Mouse (Mus musculus) kidney, postnatal 36 days (tissue): ENCODE data around the gene Pde4d.

Source experiments
- DNase-seq, 2 experiments: peaks; one replicate each; pipeline ENCODE4 v3.0.0; 2021 to 2022; ENCODE audit warnings: mixed read lengths in 2 of 2

The Pde4d gene

DNA sequence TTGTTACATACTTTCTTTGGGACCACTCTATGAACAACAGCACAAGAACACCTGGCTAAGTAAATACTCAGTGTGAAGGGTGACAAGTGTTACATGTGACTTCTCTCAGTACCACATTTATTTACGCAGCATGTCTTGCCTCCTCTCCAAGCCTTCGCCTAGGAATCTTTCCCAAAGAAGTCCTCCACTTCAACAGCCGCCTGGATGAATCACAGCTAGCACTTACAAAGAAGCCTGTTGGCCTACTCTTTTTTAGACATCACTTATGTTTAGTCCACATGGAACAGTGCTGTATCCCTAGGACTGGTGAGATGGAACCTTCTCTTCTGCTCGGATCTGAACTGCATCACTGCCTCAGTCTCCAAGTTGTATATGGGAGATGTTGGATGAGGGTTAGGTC, 741.4 kb downstream of the Pde4d start:
- DNase-seq: no peak

DNA sequence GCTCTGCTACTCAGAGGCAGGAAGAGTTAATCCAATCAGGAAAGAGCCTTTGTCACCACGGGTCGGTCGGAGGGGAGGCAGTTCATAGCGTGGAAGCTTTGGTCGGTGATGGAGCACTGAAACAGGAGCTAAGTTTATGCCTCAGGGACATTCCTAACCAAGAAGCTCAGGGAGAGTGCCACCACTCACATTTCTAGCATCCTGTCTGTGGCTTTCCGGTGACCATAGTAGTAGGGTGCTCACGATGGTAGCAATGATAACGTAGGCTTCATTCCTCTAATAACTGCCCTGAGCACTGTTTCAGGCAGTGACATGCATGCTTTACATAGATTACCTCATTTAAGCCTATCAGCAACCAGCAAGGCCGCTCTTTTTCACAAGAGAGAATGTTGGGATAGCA, 755.8 kb downstream of the Pde4d start:
- no peak for DNase-seq

GRCm38 (mm10) chr13:109208607-109209006, 758.9 kb downstream of the Pde4d start:
- no peak for DNase-seq

DNA sequence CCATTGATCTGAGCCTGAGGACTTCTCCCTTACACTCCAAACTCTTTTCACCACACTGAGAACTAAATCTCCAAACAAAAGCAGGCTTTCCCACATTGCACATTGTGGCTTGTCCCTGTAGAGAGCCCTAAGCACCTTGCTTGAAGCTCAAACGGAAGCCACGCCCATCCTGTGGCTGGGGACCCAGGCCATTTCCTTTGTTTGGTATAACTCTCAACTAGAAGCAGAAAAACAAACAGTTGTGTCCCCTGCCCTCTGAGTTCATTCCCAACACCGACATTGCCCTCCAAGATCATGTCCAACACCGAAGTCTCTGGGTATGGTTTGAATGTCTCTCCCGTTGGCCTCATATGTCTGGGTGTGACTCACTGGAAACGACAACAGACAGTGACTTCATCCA, 759.7 kb downstream of the Pde4d start:
- peak in 1 of 2 experiments; percentile 34 for DNase-seq

- DNase-seq: peak; percentile 64 to 92
Measured at GRCm38 (mm10) chr13:109210403-109210802, 760.7 kb downstream of the Pde4d start.

DNA sequence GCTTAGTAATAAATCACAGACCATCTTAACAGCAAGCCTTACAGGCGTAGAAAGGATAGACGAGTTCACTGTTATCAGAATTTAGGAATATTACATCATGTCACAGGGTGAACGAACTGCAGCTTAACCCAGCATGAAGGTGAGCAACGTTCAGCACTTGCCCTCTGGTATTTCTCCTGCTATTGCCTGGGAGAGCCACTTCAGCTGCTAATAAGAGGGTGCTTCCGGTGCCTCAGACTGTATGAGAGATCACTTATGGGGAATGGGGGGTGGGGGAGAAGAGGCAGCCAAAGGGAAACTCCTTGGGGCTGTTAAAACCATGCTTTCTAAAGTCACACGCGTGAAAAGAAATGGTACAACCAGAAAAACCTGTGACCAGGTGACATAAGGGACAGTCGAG, 761.7 kb downstream of the Pde4d start:
- DNase-seq: no peak

DNA sequence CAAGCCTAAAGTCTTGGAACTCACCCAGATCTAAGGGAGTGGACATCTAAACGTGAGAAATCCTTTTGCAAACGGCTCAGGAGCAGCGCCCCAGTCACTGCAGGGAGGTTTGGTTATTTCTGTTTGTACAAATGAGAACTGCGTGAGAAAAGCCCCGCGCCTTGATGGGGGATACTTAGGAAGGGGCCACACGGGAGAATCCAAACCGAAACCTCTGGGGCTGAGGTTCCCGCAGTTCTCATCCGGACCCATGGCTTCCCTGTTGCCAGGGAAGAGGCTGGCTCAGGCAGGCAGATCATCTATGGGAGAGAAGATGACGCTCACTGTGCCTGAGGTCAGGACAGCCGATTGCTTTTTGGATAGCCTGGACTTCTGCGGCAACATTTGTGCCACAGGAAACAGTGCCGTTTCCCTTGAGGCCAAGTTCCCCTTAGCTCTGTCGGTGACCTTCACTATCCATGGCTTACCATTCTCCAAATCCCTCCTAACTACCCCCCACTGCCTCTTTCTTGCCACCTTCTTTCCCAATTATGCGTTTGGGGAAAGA, 762.3 kb downstream of the Pde4d start:
- peak in 1 of 2 experiments; percentile 8 for DNase-seq

DNA sequence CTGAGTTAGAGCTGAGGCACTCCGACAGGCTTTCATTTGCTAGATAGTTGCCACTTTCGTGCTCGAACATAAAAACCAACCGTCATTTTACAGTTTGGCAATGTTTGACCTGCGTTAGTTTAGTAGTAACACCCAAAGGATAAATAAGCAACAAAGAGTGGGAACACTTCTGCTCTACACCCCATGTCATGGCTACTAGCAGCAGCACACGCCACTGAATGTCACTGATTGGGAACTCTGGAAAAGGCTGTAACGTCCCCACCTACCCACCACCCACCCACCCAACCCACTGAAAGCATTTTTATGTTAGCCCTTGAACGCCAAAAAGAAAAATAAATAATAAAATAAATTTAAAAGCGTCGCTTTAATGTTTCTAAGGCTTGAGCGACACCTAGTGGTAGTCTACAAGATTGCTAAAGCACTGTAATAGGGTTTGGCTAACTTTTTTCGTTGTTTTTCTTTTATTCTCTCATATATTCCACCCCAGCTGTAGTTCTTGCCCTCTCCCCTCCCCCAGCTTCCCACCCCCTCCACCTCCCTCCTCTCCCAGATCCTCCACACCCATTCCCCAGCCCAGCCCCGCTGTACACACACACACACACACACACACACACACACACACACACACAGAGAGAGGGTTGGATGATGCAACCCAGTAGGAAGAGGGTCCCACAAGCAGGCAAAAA, 763.2 kb downstream of the Pde4d start:
- peak in 1 of 2 experiments; percentile 41 for DNase-seq

GRCm38 (mm10) chr13:109219019-109219725, 769.4 kb downstream of the Pde4d start:
- DNase-seq: no peak

DNA sequence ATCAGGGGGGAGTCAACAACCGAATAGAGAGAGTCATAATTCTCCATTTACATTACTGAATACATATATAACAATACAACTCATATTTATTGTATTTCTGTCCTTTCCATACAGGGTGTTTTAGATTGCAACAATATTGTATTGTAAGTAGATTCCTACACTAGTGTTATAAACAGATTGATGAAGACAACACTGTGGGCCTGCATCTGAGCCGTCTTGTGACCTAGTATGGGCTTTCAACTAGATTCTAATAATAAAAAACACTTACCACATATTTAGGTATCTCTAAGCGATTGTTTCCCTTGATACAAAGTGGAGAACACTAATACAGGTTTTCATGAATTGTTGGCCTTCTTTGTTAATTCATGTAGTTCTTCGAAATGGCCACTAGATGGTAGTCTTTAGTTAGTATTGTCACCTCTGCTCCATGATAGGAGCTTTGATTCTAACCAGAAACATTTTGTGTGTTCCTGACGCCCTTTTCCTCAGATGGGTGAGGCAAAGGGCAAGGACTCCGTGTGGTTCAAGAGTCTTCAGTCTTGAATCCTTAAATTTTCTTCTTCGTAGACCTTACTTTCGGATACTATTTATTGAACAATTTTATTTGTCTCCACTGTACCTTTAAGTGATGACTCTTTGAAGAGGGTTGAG, 779.3 kb downstream of the Pde4d start:
- DNase-seq: peak; percentile 20 to 37

- peak in 1 of 2 experiments; percentile 14 for DNase-seq
Measured at GRCm38 (mm10) chr13:109229618-109230334, 780.0 kb downstream of the Pde4d start.

DNA sequence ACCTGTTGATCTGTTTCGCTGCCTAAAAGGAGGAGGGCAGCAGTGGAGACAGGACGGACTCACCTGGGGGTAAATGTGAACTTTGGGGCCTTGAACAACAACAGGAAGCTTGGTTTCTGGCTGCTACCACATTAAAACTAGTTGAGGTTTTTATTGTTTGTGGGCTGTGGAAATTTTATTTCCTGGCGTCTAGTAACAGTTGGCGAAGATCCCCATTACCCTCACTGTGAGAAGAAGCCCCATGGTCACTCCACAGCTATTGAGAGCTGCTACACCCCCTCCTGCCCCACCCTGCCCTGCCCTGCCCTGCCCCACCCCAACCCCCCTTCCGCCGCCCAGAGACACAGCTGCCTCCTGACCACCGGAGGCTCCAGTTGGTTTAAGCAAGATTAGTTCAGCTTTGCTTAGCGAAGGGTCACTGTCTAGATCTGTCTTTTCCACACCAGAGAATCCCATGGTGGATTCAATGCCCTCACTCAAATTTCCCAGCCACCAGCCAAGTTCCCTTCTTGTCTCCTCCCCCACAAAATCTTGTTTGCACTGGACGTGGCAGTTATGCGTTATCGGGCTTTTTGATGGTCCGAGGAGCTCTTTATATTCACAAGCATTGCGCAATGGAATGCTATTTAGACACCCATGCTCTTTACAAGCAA, 780.7 kb downstream of the Pde4d start:
- no peak for DNase-seq

DNA sequence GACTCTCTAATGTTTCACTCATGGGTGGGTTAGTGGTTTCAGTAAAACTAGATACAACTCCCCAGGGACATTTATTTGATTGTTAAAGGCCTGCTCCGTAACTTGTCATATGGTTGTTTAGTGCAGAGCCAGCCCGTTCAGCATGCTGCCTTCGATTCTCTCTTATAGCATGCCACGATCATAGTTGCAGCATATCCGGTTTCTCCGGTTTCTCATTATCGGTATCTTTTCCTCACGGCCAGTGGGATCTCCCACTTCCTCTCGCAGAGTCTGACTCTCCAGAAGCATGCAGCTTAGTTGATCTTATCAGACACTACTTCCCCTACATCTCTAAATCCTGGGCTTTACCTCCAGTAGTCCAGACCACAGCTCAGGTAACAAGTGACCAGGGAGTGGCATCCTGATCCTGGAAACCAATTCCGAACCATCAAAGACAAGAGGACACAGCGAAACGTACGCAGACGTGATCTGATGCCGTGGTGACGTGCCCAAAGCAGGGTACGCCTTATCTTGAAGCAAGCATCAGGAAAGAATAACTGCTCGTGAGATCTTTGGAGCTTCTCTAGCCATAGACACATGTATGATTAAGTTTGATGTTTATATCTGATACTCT, 782.2 kb downstream of the Pde4d start:
- DNase-seq: no peak

- DNase-seq: no peak
Measured at GRCm38 (mm10) chr13:109232531-109232930, 782.8 kb downstream of the Pde4d start.

DNA sequence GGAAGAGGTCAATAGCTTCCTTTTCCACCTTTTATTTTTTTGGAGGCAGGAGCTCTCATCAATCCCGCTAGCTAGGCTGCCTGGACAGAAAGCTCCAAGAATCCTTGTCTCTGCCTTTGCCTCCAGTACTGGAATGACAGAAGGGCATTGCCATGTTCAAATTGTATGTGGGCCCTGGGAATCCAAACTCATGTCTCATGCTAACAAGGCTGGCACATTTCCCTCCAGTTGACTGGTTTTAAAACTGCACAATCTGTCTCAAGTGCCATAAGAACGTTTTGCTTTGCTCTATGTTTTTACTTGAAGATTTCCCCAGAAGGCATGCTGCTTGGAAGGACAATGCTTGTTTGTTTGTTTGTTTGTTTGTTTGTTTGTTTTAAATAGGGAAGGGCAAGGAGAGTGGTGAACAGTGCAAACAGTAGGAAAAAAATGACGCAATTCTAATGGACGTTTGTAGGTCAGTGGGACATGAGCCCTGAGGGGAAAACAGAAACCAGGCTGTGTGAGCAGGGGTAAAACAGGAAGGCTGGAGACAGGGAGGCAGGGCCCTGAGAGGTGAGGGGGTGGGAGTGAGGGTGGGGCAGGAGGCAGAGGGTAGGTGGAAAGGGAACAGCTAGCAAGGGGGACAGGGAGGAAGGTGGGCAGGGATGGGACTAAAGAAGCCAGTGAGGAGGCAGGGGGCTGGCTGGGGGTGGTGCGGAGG, 784.3 kb downstream of the Pde4d start:
- no peak for DNase-seq

DNA sequence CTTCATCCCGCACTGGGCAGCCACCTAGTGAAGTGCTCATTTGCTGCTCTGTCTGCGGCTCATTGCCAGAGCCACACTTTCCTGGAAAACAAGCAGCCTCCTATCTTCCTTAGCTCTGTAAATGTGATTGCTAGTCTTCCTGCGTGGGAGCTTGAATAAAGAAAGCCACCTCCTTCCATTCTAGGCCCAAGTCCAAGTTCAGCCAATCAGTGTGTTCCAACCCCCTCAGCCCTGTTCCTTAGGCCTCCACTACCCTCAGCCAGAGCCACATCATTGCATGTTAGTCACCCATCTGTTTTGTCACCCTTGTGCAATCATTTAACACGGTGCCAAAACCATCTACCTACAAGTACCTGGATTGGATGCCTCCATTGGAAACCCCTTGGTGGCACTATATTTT, 786.3 kb downstream of the Pde4d start:
- DNase-seq: no peak

DNA sequence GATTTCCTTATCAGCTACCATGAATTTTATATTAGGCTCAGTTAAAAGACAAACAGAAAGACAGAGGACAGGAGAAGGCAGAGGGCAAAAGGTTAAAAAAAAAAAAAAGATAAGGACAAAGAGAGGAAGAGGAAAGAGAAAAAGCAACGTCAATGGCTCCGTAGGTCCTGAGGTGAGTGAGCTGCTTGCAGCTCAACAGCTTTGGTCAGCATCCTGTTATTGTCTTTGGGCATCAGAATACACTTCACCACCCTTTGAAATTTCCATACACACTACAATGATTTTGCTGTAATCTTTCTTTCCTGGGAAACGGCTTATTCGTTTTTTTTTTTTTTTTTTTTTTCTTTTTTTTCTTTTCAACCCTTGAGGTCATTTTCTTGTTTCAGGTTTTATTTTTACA, 788.9 kb downstream of the Pde4d start:
- no peak for DNase-seq

GRCm38 (mm10) chr13:109239296-109239695, 789.5 kb downstream of the Pde4d start:
- peak; percentile 58 to 72 for DNase-seq

DNA sequence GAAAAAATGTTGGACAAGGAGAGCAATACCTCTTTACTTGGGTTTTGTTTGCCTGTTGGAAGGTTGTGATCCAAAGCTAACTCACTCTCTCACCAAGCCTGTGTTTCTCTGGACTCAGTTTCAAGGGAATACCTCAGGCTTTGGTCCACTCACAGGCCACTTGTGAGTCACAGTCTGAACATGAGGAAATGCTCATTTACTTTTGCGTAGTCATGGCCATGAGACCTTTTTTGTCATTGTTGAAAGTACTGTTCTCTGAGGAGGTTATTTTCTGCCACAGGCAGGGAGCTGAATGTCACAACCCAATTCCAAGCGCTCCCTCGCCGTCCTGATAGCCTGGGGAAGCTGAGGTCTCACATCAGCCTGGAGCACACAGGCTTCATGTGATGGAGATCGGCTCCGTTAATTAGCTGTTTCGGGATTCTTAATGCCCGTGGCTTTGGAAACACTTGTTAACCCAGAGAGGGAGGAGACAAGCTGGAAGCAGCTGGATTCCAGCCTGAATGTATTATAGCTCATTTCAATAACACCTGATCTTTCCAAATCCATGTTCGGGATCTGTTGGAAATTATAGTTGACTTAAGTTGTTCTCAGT, 792.8 kb downstream of the Pde4d start:
- DNase-seq: no peak

- no peak for DNase-seq
Measured at GRCm38 (mm10) chr13:109243160-109243559, 793.4 kb downstream of the Pde4d start.

DNA sequence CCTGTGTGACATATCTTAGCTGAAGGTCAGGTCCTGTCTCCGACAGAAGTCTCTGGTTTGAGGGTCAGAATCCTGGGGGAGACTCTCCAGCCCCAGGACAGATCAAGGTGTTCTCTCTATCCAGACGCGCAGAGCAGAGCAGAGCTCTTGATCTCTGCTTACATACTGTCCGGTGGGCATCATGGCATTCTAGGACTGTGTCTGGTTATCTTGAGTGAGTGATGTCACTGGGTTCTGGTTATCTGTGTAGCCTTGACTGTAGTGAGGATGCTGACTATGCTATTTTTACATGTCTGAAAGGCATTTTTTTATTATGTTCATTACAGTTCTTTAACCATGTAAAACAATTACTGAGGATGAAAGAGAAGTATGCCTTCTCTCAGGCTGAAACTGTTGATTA, 797.3 kb downstream of the Pde4d start:
- DNase-seq: no peak
